Mouse (Mus musculus) intestine, postnatal 0 days (tissue): ENCODE results near the gene Dync1h1. TPM values are rescaled to one million over a fixed set of nuclear protein-coding genes. Genes with fewer than 3 reads are reported as not detected.

Source experiments
- ATAC-seq: fragments of 200-750 bp; cut with Nextera tagmentation; 2 replicates; pipeline ENCODE4 v1.8.0; 2017; ENCODE audit warnings: mild to moderate bottlenecking, moderate TSS enrichment, moderate library complexity
- H3K27ac ChIP-seq: fragments of 300-500 bp; sonication (generic); 2 replicates; pipeline ENCODE4 v1.5.1; 2014; ENCODE audit warnings: mild to moderate bottlenecking, low read depth, low read length, moderate library complexity
- H3K27me3 ChIP-seq: fragments of 300-500 bp; sonication (generic); replicated peaks from 2 replicates; pipeline ENCODE4 v1.6.1; 2014; ENCODE audit warnings: low read length, mixed read lengths; ENCODE audit not compliant: control insufficient read depth, insufficient read depth
- H3K36me3 ChIP-seq: fragments of 300-500 bp; sonication (generic); 2 replicates; pipeline ENCODE4 v1.6.1; 2014; ENCODE audit warnings: mild to moderate bottlenecking, moderate library complexity; ENCODE audit not compliant: control insufficient read depth, insufficient read depth
- H3K4me1 ChIP-seq: fragments of 300-500 bp; sonication (generic); replicated peaks from 2 replicates; pipeline ENCODE4 v1.6.1; 2014; ENCODE audit warnings: antibody characterized with exemption, low read length, mixed read lengths; ENCODE audit not compliant: control insufficient read depth, insufficient read depth
- H3K4me2 ChIP-seq: fragments of 300-500 bp; sonication (generic); replicated peaks from 2 replicates; pipeline ENCODE4 v1.6.1; 2014; ENCODE audit warnings: low read depth, mild to moderate bottlenecking, moderate library complexity
- H3K4me3 ChIP-seq: fragments of 300-500 bp; sonication (generic); 2 replicates; pipeline ENCODE4 v1.5.1; 2014; ENCODE audit warnings: low read depth, low read length
- H3K9ac ChIP-seq: fragments of 300-500 bp; sonication (generic); 2 replicates; pipeline ENCODE4 v1.6.1; 2014; ENCODE audit warnings: mild to moderate bottlenecking, low read depth, low read length
- H3K9me3 ChIP-seq: fragments of 300-500 bp; sonication (generic); 2 replicates; pipeline ENCODE4 v1.6.1; 2016; ENCODE audit warnings: mixed run types; ENCODE audit not compliant: control insufficient read depth
- CTCF ChIP-seq: sonication (generic); IDR thresholded peaks from 2 replicates; pipeline ENCODE4 v1.5.1; 2016; ENCODE audit warnings: low read depth, mild to moderate bottlenecking, control low read depth, antibody characterized with exemption, moderate library complexity
- WGBS: fragments of 180-500 bp; shearing (Covaris S2); extraction: QIAGEN DNeasy Blood & Tissue Kit; methylation state at CpG from one replicate; pipeline ENCODE4 v1.1.7; 2014; 5-methylcytosine and 5-hydroxymethylcytosine counted together
- polyA plus RNA-seq: library from polyadenylated mRNA; unstranded; fragments of >200 nt; fragmentation: Nextera tagmentation; extraction: Ambion mirVana; gene quantifications from 2 replicates; pipeline ENCODE4 v1.2.1, GENCODE M21; 2015

The Dync1h1 gene
- polyA plus RNA-seq, 1 experiment from 2014 or later = 19.7 TPM

- H3K36me3 ChIP-seq = peaks cover 30% of the 10 kb centered on the region
These were observed 9.5 kb downstream of the Dync1h1 start for GRCm38 (mm10) chr12:110610713-110611112.

GRCm38 (mm10) chr12:110630056-110630455, 28.8 kb downstream of the Dync1h1 start:
- H3K4me3 ChIP-seq = no peak overlapping the region
- no peak overlapping the region for H3K27ac ChIP-seq
- no peaks in the 10 kb centered on the region for H3K9me3 ChIP-seq
- WGBS = 95% methylated on average over 11 of the region's 11 CpGs
- H3K9ac ChIP-seq = no peak overlapping the region
- no peak for TF ChIP-seq CTCF
- H3K36me3 ChIP-seq = peaks cover 99% of the 10 kb centered on the region
- ATAC-seq = no peak
- no peaks in the 10 kb centered on the region for H3K27me3 ChIP-seq
- H3K4me2 ChIP-seq = no peak overlapping the region
- H3K4me1 ChIP-seq = no peaks in the 10 kb centered on the region

More at GRCm38 (mm10) chr12:110610713-110611112, 9.5 kb downstream of the Dync1h1 start:
- H3K27me3 ChIP-seq = no peaks in the 10 kb centered on the region
- no peak overlapping the region for H3K27ac ChIP-seq
- no peak overlapping the region for H3K9ac ChIP-seq
- no peak overlapping the region for H3K4me2 ChIP-seq
- no peak overlapping the region for H3K4me3 ChIP-seq
- H3K4me1 ChIP-seq = no peaks in the 10 kb centered on the region
- no peaks in the 10 kb centered on the region for H3K9me3 ChIP-seq
- TF ChIP-seq CTCF = no peak
- 88% methylated on average over 2 of the region's 2 CpGs for WGBS
- ATAC-seq = no peak

DNA sequence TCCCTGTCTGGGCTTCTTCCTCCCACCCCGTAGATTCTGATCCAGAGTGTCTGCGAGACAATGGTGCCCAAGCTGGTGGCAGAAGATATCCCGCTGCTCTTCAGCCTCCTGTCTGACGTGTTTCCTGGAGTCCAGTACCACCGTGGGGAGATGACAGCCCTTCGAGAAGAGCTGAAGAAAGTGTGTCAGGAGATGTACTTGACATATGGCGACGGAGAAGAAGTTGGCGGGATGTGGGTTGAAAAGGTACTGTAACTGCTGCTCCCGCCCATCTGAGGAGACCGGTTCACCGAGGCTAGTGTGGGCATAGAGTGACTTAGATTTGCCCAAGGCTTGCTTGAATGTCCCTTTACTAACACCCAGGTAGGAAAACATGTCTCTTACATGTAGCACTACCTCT, 35.0 kb downstream of the Dync1h1 start:
- Histone ChIP-seq H3K4me2 (no peak overlapping the region), H3K4me1 (no peaks in the 10 kb centered on the region), H3K27me3 (no peaks in the 10 kb centered on the region), H3K4me3 (no peak overlapping the region), H3K9me3 (no peaks in the 10 kb centered on the region), H3K9ac (no peak overlapping the region), H3K27ac (no peak overlapping the region), H3K36me3 (peaks cover 99% of the 10 kb centered on the region)
- WGBS = 97% methylated on average over 12 of the region's 12 CpGs
- ATAC-seq = no peak
- TF ChIP-seq CTCF = no peak

DNA sequence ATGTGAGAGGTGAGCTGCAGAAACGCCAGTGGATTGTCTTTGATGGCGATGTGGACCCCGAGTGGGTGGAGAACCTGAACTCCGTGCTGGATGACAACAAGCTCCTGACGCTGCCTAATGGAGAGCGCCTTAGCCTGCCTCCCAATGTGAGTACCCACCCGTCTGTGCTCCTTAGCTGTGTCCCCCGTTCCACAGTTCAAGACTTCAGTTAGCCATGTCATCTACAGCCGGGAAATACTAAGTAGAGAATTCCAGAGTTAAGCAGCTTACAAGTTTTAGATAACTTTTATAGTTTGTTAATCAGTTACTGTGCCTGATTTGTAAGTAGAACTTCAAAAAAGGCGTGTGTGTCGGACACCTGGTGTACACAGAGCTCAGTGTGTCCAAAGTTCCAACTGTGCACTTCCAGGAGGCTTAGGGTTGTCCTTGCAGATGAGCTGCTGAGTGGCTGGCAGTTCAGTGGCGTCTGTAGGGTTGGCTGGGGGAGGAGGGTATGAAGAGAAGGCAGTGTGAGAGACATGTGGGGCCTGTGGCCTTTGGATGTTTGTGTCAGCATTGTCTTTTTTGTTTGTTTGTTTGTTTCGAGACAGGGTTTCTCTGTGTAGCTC, 36.4 kb downstream of the Dync1h1 start:
- Histone ChIP-seq H3K4me2 (no peak overlapping the region), H3K4me1 (no peaks in the 10 kb centered on the region), H3K4me3 (no peak overlapping the region), H3K36me3 (peaks cover 99% of the 10 kb centered on the region), H3K27me3 (no peaks in the 10 kb centered on the region), H3K27ac (peak overlapping the region; percentile 54; the same call in 1 of the 2 replicates), H3K9me3 (no peaks in the 10 kb centered on the region), H3K9ac (no peak overlapping the region)
- TF ChIP-seq CTCF = no peak
- ATAC-seq = peak; percentile 89
- WGBS = 63% methylated on average over 13 of the region's 13 CpGs

GRCm38 (mm10) chr12:110650241-110650641, 49.0 kb downstream of the Dync1h1 start:
- Histone ChIP-seq H3K4me1 (no peaks in the 10 kb centered on the region), H3K4me2 (no peak overlapping the region), H3K9ac (no peak overlapping the region), H3K4me3 (no peak overlapping the region), H3K27me3 (no peaks in the 10 kb centered on the region), H3K27ac (no peak overlapping the region), H3K36me3 (peaks cover 96% of the 10 kb centered on the region), H3K9me3 (no peaks in the 10 kb centered on the region)
- TF ChIP-seq CTCF = no peak
- WGBS = 69% methylated on average over 8 of the region's 8 CpGs
- no peak for ATAC-seq

DNA sequence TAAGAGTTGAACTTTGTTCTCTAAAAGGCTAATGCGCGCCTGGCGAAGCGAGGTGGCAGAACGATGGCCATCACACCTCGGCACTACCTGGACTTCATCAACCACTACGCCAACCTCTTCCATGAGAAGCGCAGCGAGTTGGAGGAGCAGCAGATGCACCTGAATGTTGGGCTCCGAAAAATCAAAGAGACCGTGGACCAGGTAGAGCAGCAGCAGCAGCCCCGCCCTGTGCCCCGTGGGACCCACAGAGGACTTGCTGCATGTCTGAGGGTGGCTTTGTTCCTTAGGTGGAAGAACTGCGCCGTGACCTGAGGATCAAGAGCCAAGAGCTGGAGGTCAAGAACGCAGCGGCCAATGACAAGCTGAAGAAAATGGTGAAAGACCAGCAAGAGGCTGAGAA, 50.2 kb downstream of the Dync1h1 start:
- peaks cover 96% of the 10 kb centered on the region for H3K36me3 ChIP-seq
- no peaks in the 10 kb centered on the region for H3K4me1 ChIP-seq
- TF ChIP-seq CTCF = no peak
- no peak overlapping the region for H3K4me2 ChIP-seq
- no peak for ATAC-seq
- no peaks in the 10 kb centered on the region for H3K27me3 ChIP-seq
- no peak overlapping the region for H3K4me3 ChIP-seq
- no peaks in the 10 kb centered on the region for H3K9me3 ChIP-seq
- no peak overlapping the region for H3K9ac ChIP-seq
- 95% methylated on average over 17 of the region's 17 CpGs for WGBS
- no peak overlapping the region for H3K27ac ChIP-seq
